Mouse (Mus musculus) olfactory bulb, adult 2 months (tissue): Measurements from ENCODE around the gene Kif3b.

Experiments
- CTCF ChIP-seq: fragments of 200-500 bp; IDR thresholded peaks from 2 replicates; pipeline ENCODE4 v1.5.1; 2012; ENCODE audit warnings: low read depth, mild to moderate bottlenecking, low read length, moderate library complexity; ENCODE audit not compliant: insufficient read depth
- POLR2A ChIP-seq: fragments of 200-500 bp; IDR thresholded peaks from 2 replicates; pipeline ENCODE4 v1.6.1; 2012; ENCODE audit warnings: mild to moderate bottlenecking, low read depth, low read length, moderate library complexity; ENCODE audit not compliant: insufficient read depth

DNA sequence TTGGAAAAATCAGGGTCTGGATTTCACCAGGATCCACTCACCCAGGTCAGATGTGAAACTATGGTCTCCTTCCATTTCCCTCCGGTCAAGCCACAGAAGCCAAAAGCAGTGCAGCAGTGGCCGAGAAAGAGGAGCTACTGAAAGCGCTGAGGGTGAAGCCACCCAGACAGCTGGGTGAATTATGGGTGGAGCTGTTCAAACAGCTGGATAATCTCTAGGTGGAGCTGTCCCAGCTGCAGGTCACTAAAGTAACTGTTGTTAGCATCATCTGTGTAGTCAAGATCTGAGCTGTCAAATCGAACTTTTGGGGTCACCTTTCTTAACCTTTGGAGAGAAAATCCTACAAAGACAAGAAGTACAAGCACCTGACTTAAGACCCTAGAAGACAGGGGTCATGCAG, 7.2 kb downstream of the Kif3b start:
- TF ChIP-seq CTCF (no peak), POLR2A (no peak)
